Mouse (Mus musculus): ENCODE measurements around the gene Syt14. TPM values are rescaled to one million over a fixed set of nuclear protein-coding genes. Genes with fewer than 3 reads are reported as not detected.

The Syt14 gene
- total and polyA plus RNA-seq, 2 experiments from 2014 or later: 0.04 to 0.08 TPM

GRCm38 (mm10) chr1:192986481-192986880 lies 49.1 kb downstream of the Syt14 start:
- 47% methylated on average over 3 of the region's 3 CpGs for WGBS

GRCm38 (mm10) chr1:192984333-192984732 lies 51.2 kb downstream of the Syt14 start:
- no peaks in the 10 kb centered on the region for H3K36me3 ChIP-seq (replicated peaks; ENCODE audit: control insufficient read depth, insufficient read depth, low read length)
- DNase-seq (ENCODE audit: low spot score) (no peak), ATAC-seq (ENCODE audit: insufficient read depth, low read depth) (no peak)
- 83% methylated on average over 4 of the region's 4 CpGs for WGBS
- no peak overlapping the region for H3K4me2 ChIP-seq (ENCODE audit: low read depth, low read length)
- no peaks in the 10 kb centered on the region for H3K9me3 ChIP-seq (replicated peaks; ENCODE audit: control insufficient read depth, low read length)
- no peaks in the 10 kb centered on the region for H3K4me1 ChIP-seq (ENCODE audit: control insufficient read depth, insufficient read depth)
- no peak for TF ChIP-seq CTCF (IDR thresholded peaks at IDR 0.05; ENCODE audit: low read depth)
- no peak for TF ChIP-seq EP300 (IDR thresholded peaks at IDR 0.05; ENCODE audit: low read depth)
- no peak overlapping the region for H3K27ac ChIP-seq (ENCODE audit: low read depth)
- H3K4me3 ChIP-seq (ENCODE audit: low read depth, low read length): no peak overlapping the region
- H3K27me3 ChIP-seq (ENCODE audit: control insufficient read depth, insufficient read depth, low read length): no peaks in the 10 kb centered on the region
- H3K9ac ChIP-seq (replicated peaks; ENCODE audit: low read depth, low read length): no peak overlapping the region

More at GRCm38 (mm10) chr1:192986481-192986880, 49.1 kb downstream of the Syt14 start:
- no peak overlapping the region for H3K9ac ChIP-seq (replicated peaks; ENCODE audit: low read depth, low read length)
- no peaks in the 10 kb centered on the region for H3K9me3 ChIP-seq (replicated peaks; ENCODE audit: control insufficient read depth, low read length)
- no peaks in the 10 kb centered on the region for H3K27me3 ChIP-seq (ENCODE audit: control insufficient read depth, insufficient read depth, low read length)
- no peak overlapping the region for H3K4me3 ChIP-seq (ENCODE audit: low read depth, low read length)
- DNase-seq (ENCODE audit: low spot score) (no peak), ATAC-seq (ENCODE audit: insufficient read depth, low read depth) (no peak)
- TF ChIP-seq CTCF (IDR thresholded peaks at IDR 0.05; ENCODE audit: low read depth): no peak
- TF ChIP-seq EP300 (IDR thresholded peaks at IDR 0.05; ENCODE audit: low read depth): no peak
- H3K4me2 ChIP-seq (ENCODE audit: low read depth, low read length): no peak overlapping the region
- H3K27ac ChIP-seq (ENCODE audit: low read depth): no peak overlapping the region
- H3K36me3 ChIP-seq (replicated peaks; ENCODE audit: control insufficient read depth, insufficient read depth, low read length): no peaks in the 10 kb centered on the region
- no peaks in the 10 kb centered on the region for H3K4me1 ChIP-seq (ENCODE audit: control insufficient read depth, insufficient read depth)

- Histone ChIP-seq H3K9me3 (replicated peaks; ENCODE audit: control insufficient read depth, low read length) (no peaks in the 10 kb centered on the region), H3K27ac (ENCODE audit: low read depth) (no peak overlapping the region), H3K27me3 (ENCODE audit: control insufficient read depth, insufficient read depth, low read length) (no peaks in the 10 kb centered on the region), H3K4me3 (ENCODE audit: low read depth, low read length) (no peak overlapping the region), H3K4me1 (ENCODE audit: control insufficient read depth, insufficient read depth) (no peaks in the 10 kb centered on the region), H3K9ac (replicated peaks; ENCODE audit: low read depth, low read length) (no peak overlapping the region), H3K4me2 (ENCODE audit: low read depth, low read length) (no peak overlapping the region), H3K36me3 (replicated peaks; ENCODE audit: control insufficient read depth, insufficient read depth, low read length) (no peaks in the 10 kb centered on the region)
- ATAC-seq (ENCODE audit: insufficient read depth, low read depth): no peak
- WGBS: 85% methylated on average over 3 of the region's 3 CpGs
- DNase-seq (ENCODE audit: low spot score): no peak
- TF ChIP-seq EP300 (IDR thresholded peaks at IDR 0.05; ENCODE audit: low read depth) (no peak), CTCF (IDR thresholded peaks at IDR 0.05; ENCODE audit: low read depth) (no peak)
These were observed 53.9 kb downstream of the Syt14 start for GRCm38 (mm10) chr1:192981658-192982057.

GRCm38 (mm10) chr1:192981120-192981519 lies 54.5 kb downstream of the Syt14 start:
- WGBS: 59% methylated on average over 1 of the region's 1 CpGs
- H3K36me3 ChIP-seq (replicated peaks; ENCODE audit: control insufficient read depth, insufficient read depth, low read length): no peaks in the 10 kb centered on the region
- TF ChIP-seq CTCF (IDR thresholded peaks at IDR 0.05; ENCODE audit: low read depth): no peak
- no peak for TF ChIP-seq EP300 (IDR thresholded peaks at IDR 0.05; ENCODE audit: low read depth)
- H3K4me3 ChIP-seq (ENCODE audit: low read depth, low read length): no peak overlapping the region
- DNase-seq (ENCODE audit: low spot score): no peak
- no peak overlapping the region for H3K27ac ChIP-seq (ENCODE audit: low read depth)
- no peak overlapping the region for H3K9ac ChIP-seq (replicated peaks; ENCODE audit: low read depth, low read length)
- no peak overlapping the region for H3K4me2 ChIP-seq (ENCODE audit: low read depth, low read length)
- no peaks in the 10 kb centered on the region for H3K4me1 ChIP-seq (ENCODE audit: control insufficient read depth, insufficient read depth)
- ATAC-seq (ENCODE audit: insufficient read depth, low read depth): no peak
- H3K9me3 ChIP-seq (replicated peaks; ENCODE audit: control insufficient read depth, low read length): no peaks in the 10 kb centered on the region
- no peaks in the 10 kb centered on the region for H3K27me3 ChIP-seq (ENCODE audit: control insufficient read depth, insufficient read depth, low read length)

GRCm38 (mm10) chr1:192962323-192962722 lies 73.3 kb downstream of the Syt14 start:
- WGBS: 81% methylated on average over 5 of the region's 5 CpGs

GRCm38 (mm10) chr1:192947839-192948173 lies 87.8 kb downstream of the Syt14 start:
- H3K36me3 ChIP-seq (replicated peaks; ENCODE audit: control insufficient read depth, insufficient read depth, low read length): no peaks in the 10 kb centered on the region
- no peak overlapping the region for H3K4me2 ChIP-seq (ENCODE audit: low read depth, low read length)
- no peak overlapping the region for H3K27ac ChIP-seq (ENCODE audit: low read depth)
- no peaks in the 10 kb centered on the region for H3K9me3 ChIP-seq (replicated peaks; ENCODE audit: control insufficient read depth, low read length)
- DNase-seq (ENCODE audit: low spot score): no peak
- no peak for ATAC-seq (ENCODE audit: insufficient read depth, low read depth)
- TF ChIP-seq EP300 (IDR thresholded peaks at IDR 0.05; ENCODE audit: low read depth) (no peak), CTCF (IDR thresholded peaks at IDR 0.05; ENCODE audit: low read depth) (no peak)
- H3K27me3 ChIP-seq (ENCODE audit: control insufficient read depth, insufficient read depth, low read length): no peaks in the 10 kb centered on the region
- H3K9ac ChIP-seq (replicated peaks; ENCODE audit: low read depth, low read length): no peak overlapping the region
- 60% methylated on average over 2 of the region's 2 CpGs for WGBS
- no peaks in the 10 kb centered on the region for H3K4me1 ChIP-seq (ENCODE audit: control insufficient read depth, insufficient read depth)
- H3K4me3 ChIP-seq (ENCODE audit: low read depth, low read length): no peak overlapping the region

More at GRCm38 (mm10) chr1:192962323-192962722, 73.3 kb downstream of the Syt14 start:
- ATAC-seq (ENCODE audit: insufficient read depth, low read depth) (no peak), DNase-seq (ENCODE audit: low spot score) (no peak)
- TF ChIP-seq CTCF (IDR thresholded peaks at IDR 0.05; ENCODE audit: low read depth) (no peak), EP300 (IDR thresholded peaks at IDR 0.05; ENCODE audit: low read depth) (no peak)
- H3K9me3 ChIP-seq (replicated peaks; ENCODE audit: control insufficient read depth, low read length): no peaks in the 10 kb centered on the region
- H3K4me1 ChIP-seq (ENCODE audit: control insufficient read depth, insufficient read depth): no peaks in the 10 kb centered on the region
- no peak overlapping the region for H3K4me3 ChIP-seq (ENCODE audit: low read depth, low read length)
- no peaks in the 10 kb centered on the region for H3K27me3 ChIP-seq (ENCODE audit: control insufficient read depth, insufficient read depth, low read length)
- H3K27ac ChIP-seq (ENCODE audit: low read depth): no peak overlapping the region
- no peaks in the 10 kb centered on the region for H3K36me3 ChIP-seq (replicated peaks; ENCODE audit: control insufficient read depth, insufficient read depth, low read length)
- H3K9ac ChIP-seq (replicated peaks; ENCODE audit: low read depth, low read length): no peak overlapping the region
- H3K4me2 ChIP-seq (ENCODE audit: low read depth, low read length): no peak overlapping the region

All from heart, postnatal 0 days (tissue).